In the genomic region with DNA sequence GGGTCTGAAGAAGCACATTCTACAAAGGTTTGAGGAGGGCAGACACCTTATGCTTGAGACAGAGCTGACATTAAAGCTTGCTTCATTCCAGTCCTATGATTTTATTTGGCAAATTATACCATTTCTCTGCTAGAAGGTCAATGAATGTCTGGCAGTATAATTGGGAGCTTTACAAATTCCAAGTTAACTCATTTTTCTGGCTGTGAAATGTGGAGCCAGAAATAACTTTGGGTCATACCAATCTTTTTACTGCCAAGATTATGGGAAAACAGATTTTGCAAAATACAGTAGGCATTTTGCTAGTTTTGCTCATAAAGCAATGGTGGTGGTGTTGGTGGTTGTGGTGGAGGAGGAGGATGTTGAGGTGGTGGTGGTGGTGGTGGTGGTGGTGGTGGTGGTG, we compare ENCODE assay signal across 10 mouse cellular contexts.
"Had no signal": no experiment of that assay in that cellular context is flagged by ENCODE, and none has a peak within 500 bp of the region (broad histone marks: within the 10 kb centered on the region; RNA-seq: fewer than 3 reads in every experiment).

No protein-coding gene starts in this region.

- H3K4me2 ChIP-seq: limb, embryonic 12.5 days; liver, embryonic 13.5 days; lung, embryonic 15.5 days; midbrain, embryonic 12.5 days had no signal

- H3K4me1 ChIP-seq: limb, embryonic 12.5 days; liver, embryonic 13.5 days; lung, embryonic 15.5 days; midbrain, embryonic 12.5 days had no signal

- H3K36me3 ChIP-seq: limb, embryonic 12.5 days; liver, embryonic 13.5 days; lung, embryonic 15.5 days; midbrain, embryonic 12.5 days had no signal

- DNase-seq: kidney, postnatal 36 days; liver; liver, embryonic 13.5 days; liver, postnatal 0 days; thymus, adult 18-20 months; thymus, postnatal 14 days had no signal

- H3K27ac ChIP-seq: limb, embryonic 12.5 days; liver, embryonic 13.5 days; lung, embryonic 15.5 days; midbrain, embryonic 12.5 days; stomach, postnatal 0 days had no signal

- H3K4me3 ChIP-seq: limb, embryonic 12.5 days; liver, embryonic 13.5 days; lung, embryonic 15.5 days; midbrain, embryonic 12.5 days had no signal

- ATAC-seq: liver, postnatal 0 days had no signal

- H3K27me3 ChIP-seq: limb, embryonic 12.5 days; liver, embryonic 13.5 days; lung, embryonic 15.5 days; midbrain, embryonic 12.5 days had no signal

- H3K9ac ChIP-seq: limb, embryonic 12.5 days; liver, embryonic 13.5 days; liver, postnatal 0 days; lung, embryonic 15.5 days; midbrain, embryonic 12.5 days had no signal

- H3K9me3 ChIP-seq: limb, embryonic 12.5 days; liver, embryonic 13.5 days; lung, embryonic 15.5 days; midbrain, embryonic 12.5 days had no signal
